Mouse (Mus musculus) forebrain, embryonic 12.5 days (tissue): ENCODE measurements around the gene Sdf4. TPM values are rescaled to one million over a fixed set of nuclear protein-coding genes. Genes with fewer than 3 reads are reported as not detected.
A peak's percentile ranks its signal among the peaks of the same experiment; 100 is the strongest.

Experiments
- ATAC-seq: fragments of 200-750 bp; cut with Nextera tagmentation; 2 replicates; pipeline ENCODE4 v1.8.0; 2017; ENCODE audit warnings: moderate TSS enrichment; ENCODE audit not compliant: low FRiP score
- H3K27ac ChIP-seq: fragments of 300-500 bp; sonication (generic); 2 replicates; pipeline ENCODE4 v1.5.1; 2016; ENCODE audit warnings: mild to moderate bottlenecking
- H3K27me3 ChIP-seq: fragments of 300-500 bp; sonication (generic); 2 replicates; pipeline ENCODE4 v1.6.1; 2016; ENCODE audit warnings: mild to moderate bottlenecking
- H3K36me3 ChIP-seq: fragments of 300-500 bp; sonication (generic); replicated peaks from 2 replicates; pipeline ENCODE4 v1.6.1; 2016; ENCODE audit warnings: mild to moderate bottlenecking
- H3K4me1 ChIP-seq: fragments of 300-500 bp; sonication (generic); 2 replicates; pipeline ENCODE4 v1.6.1; 2016
- H3K4me2 ChIP-seq: fragments of 300-500 bp; sonication (generic); 2 replicates; pipeline ENCODE4 v1.6.1; 2016; ENCODE audit warnings: mild to moderate bottlenecking, moderate library complexity
- H3K4me3 ChIP-seq: fragments of 300-500 bp; sonication (generic); replicated peaks from 2 replicates; pipeline ENCODE4 v1.5.1; 2016; ENCODE audit warnings: mild to moderate bottlenecking
- H3K9ac ChIP-seq: fragments of 300-500 bp; sonication (generic); 2 replicates; pipeline ENCODE4 v1.6.1; 2016; ENCODE audit warnings: mild to moderate bottlenecking
- H3K9me3 ChIP-seq: fragments of 300-500 bp; sonication (generic); 2 replicates; pipeline ENCODE4 v1.6.1; 2016
- WGBS: fragments of 180-500 bp; shearing (Covaris S2); methylation state at CpG from one replicate; pipeline ENCODE4 v1.1.7; 2016; 5-methylcytosine and 5-hydroxymethylcytosine counted together
- polyA plus RNA-seq: library from polyadenylated mRNA; unstranded; fragments of >200 nt; fragmentation: Nextera tagmentation; extraction: Ambion mirVana; gene quantifications from 2 replicates; pipeline ENCODE4 v1.2.1, GENCODE M21; 2016

Sdf4 gene
- polyA plus RNA-seq, 1 experiment from 2014 or later: 115 TPM

- Histone ChIP-seq H3K27me3 (peaks cover 32% of the 10 kb centered on the region), H3K27ac (no peak overlapping the region), H3K9me3 (no peaks in the 10 kb centered on the region), H3K9ac (no peak overlapping the region), H3K36me3 (no peaks in the 10 kb centered on the region), H3K4me1 (peaks cover 34% of the 10 kb centered on the region), H3K4me2 (no peak overlapping the region), H3K4me3 (no peak overlapping the region)
- 53% methylated on average over 6 of the region's 6 CpGs for WGBS
- ATAC-seq: no peak
Observed at GRCm38 (mm10) chr4:156033476-156034119, 40.9 kb downstream of the Sdf4 start.

- Histone ChIP-seq H3K4me2 (no peak overlapping the region), H3K4me3 (peak overlapping the region; percentile 28), H3K9me3 (no peaks in the 10 kb centered on the region), H3K9ac (no peak overlapping the region), H3K27ac (no peak overlapping the region), H3K36me3 (no peaks in the 10 kb centered on the region), H3K4me1 (peaks cover 34% of the 10 kb centered on the region), H3K27me3 (peaks cover 32% of the 10 kb centered on the region)
- ATAC-seq: no peak
- WGBS: 52% methylated on average over 4 of the region's 4 CpGs
Observed at GRCm38 (mm10) chr4:156034301-156034700, 41.6 kb downstream of the Sdf4 start.

- Histone ChIP-seq H3K27ac (no peak overlapping the region), H3K4me3 (peak overlapping the region; percentile 28), H3K9ac (0 out of 2 replicates have a peak overlapping the region, but pooled peaks have one; percentile 17), H3K4me2 (peak overlapping the region; percentile 44), H3K4me1 (peaks cover 34% of the 10 kb centered on the region), H3K27me3 (peaks cover 32% of the 10 kb centered on the region), H3K9me3 (no peaks in the 10 kb centered on the region), H3K36me3 (no peaks in the 10 kb centered on the region)
- 5% methylated on average over 25 of the region's 25 CpGs for WGBS
- no peak for ATAC-seq
Observed at GRCm38 (mm10) chr4:156034901-156035300, 42.2 kb downstream of the Sdf4 start.

- Histone ChIP-seq H3K27me3 (no peaks in the 10 kb centered on the region), H3K4me3 (no peak overlapping the region), H3K36me3 (no peaks in the 10 kb centered on the region), H3K27ac (no peak overlapping the region), H3K4me1 (no peaks in the 10 kb centered on the region), H3K9me3 (no peaks in the 10 kb centered on the region), H3K4me2 (no peak overlapping the region), H3K9ac (no peak overlapping the region)
- WGBS: 81% methylated on average over 5 of the region's 5 CpGs
- ATAC-seq: no peak
Observed at GRCm38 (mm10) chr4:156044754-156045153, 52.1 kb downstream of the Sdf4 start.

- H3K27ac ChIP-seq: no peak overlapping the region
- 90% methylated on average over 3 of the region's 3 CpGs for WGBS
Observed at GRCm38 (mm10) chr4:156049779-156050178, 57.1 kb downstream of the Sdf4 start.

GRCm38 (mm10) chr4:156050391-156050980 lies 57.8 kb downstream of the Sdf4 start:
- H3K9ac ChIP-seq: no peak overlapping the region
- H3K27ac ChIP-seq: no peak overlapping the region
- H3K4me1 ChIP-seq: no peaks in the 10 kb centered on the region
- no peaks in the 10 kb centered on the region for H3K9me3 ChIP-seq
- no peaks in the 10 kb centered on the region for H3K36me3 ChIP-seq
- no peak overlapping the region for H3K4me2 ChIP-seq
- no peak for ATAC-seq
- 80% methylated on average over 6 of the region's 6 CpGs for WGBS
- H3K27me3 ChIP-seq: no peaks in the 10 kb centered on the region; the same call in none of the 2 replicates
- no peak overlapping the region for H3K4me3 ChIP-seq

More at GRCm38 (mm10) chr4:156049779-156050178, 57.1 kb downstream of the Sdf4 start:
- Histone ChIP-seq H3K4me1 (no peaks in the 10 kb centered on the region), H3K4me2 (no peak overlapping the region), H3K9me3 (no peaks in the 10 kb centered on the region), H3K36me3 (no peaks in the 10 kb centered on the region), H3K27me3 (no peaks in the 10 kb centered on the region; the same call in none of the 2 replicates), H3K4me3 (no peak overlapping the region), H3K9ac (no peak overlapping the region)
- ATAC-seq: no peak

GRCm38 (mm10) chr4:156053113-156053512 lies 60.4 kb downstream of the Sdf4 start:
- no peaks in the 10 kb centered on the region for H3K36me3 ChIP-seq
- ATAC-seq: no peak
- peaks cover 3% of the 10 kb centered on the region for H3K27me3 ChIP-seq
- no peak overlapping the region for H3K4me2 ChIP-seq
- H3K4me3 ChIP-seq: no peak overlapping the region
- no peaks in the 10 kb centered on the region for H3K4me1 ChIP-seq
- 91% methylated on average over 4 of the region's 4 CpGs for WGBS
- H3K9me3 ChIP-seq: no peaks in the 10 kb centered on the region
- no peak overlapping the region; the same call in 1 of the 2 replicates for H3K9ac ChIP-seq
- no peak overlapping the region for H3K27ac ChIP-seq

GRCm38 (mm10) chr4:156054130-156054529 lies 61.5 kb downstream of the Sdf4 start:
- Histone ChIP-seq H3K4me1 (no peaks in the 10 kb centered on the region), H3K36me3 (no peaks in the 10 kb centered on the region), H3K4me2 (no peak overlapping the region), H3K9me3 (no peaks in the 10 kb centered on the region), H3K9ac (no peak overlapping the region), H3K27me3 (peaks cover 5% of the 10 kb centered on the region), H3K27ac (no peak overlapping the region), H3K4me3 (no peak overlapping the region)
- ATAC-seq: no peak
- 85% methylated on average over 4 of the region's 4 CpGs for WGBS

GRCm38 (mm10) chr4:156054606-156055005 lies 61.9 kb downstream of the Sdf4 start:
- no peak for ATAC-seq
- no peak overlapping the region for H3K9ac ChIP-seq
- H3K27me3 ChIP-seq: peaks cover 6% of the 10 kb centered on the region
- no peaks in the 10 kb centered on the region for H3K36me3 ChIP-seq
- no peak overlapping the region for H3K27ac ChIP-seq
- H3K4me2 ChIP-seq: no peak overlapping the region
- H3K9me3 ChIP-seq: no peaks in the 10 kb centered on the region
- 94% methylated on average over 6 of the region's 6 CpGs for WGBS
- H3K4me1 ChIP-seq: no peaks in the 10 kb centered on the region
- no peak overlapping the region for H3K4me3 ChIP-seq

- no peak overlapping the region for H3K4me2 ChIP-seq
- peaks cover 6% of the 10 kb centered on the region for H3K27me3 ChIP-seq
- no peak overlapping the region for H3K4me3 ChIP-seq
- H3K27ac ChIP-seq: no peak overlapping the region
- no peak for ATAC-seq
- no peaks in the 10 kb centered on the region for H3K36me3 ChIP-seq
- 92% methylated on average over 5 of the region's 5 CpGs for WGBS
- no peaks in the 10 kb centered on the region for H3K9me3 ChIP-seq
- H3K9ac ChIP-seq: no peak overlapping the region
- H3K4me1 ChIP-seq: no peaks in the 10 kb centered on the region
Observed at GRCm38 (mm10) chr4:156055173-156055572, 62.5 kb downstream of the Sdf4 start.

GRCm38 (mm10) chr4:156057702-156058101 lies 65.0 kb downstream of the Sdf4 start:
- no peak overlapping the region for H3K9ac ChIP-seq
- H3K4me3 ChIP-seq: no peak overlapping the region
- H3K36me3 ChIP-seq: no peaks in the 10 kb centered on the region
- H3K27ac ChIP-seq: no peak overlapping the region
- no peaks in the 10 kb centered on the region for H3K9me3 ChIP-seq
- H3K27me3 ChIP-seq: peaks cover 6% of the 10 kb centered on the region; the same call in 1 of the 2 replicates
- WGBS: 76% methylated on average over 10 of the region's 10 CpGs
- no peak overlapping the region for H3K4me2 ChIP-seq
- no peak for ATAC-seq
- H3K4me1 ChIP-seq: no peaks in the 10 kb centered on the region

- no peaks in the 10 kb centered on the region for H3K36me3 ChIP-seq
- H3K4me1 ChIP-seq: peaks cover 3% of the 10 kb centered on the region
- no peaks in the 10 kb centered on the region for H3K9me3 ChIP-seq
- peaks cover 6% of the 10 kb centered on the region; the same call in 1 of the 2 replicates for H3K27me3 ChIP-seq
- H3K27ac ChIP-seq: no peak overlapping the region
- no peak overlapping the region for H3K9ac ChIP-seq
- no peak for ATAC-seq
- no peak overlapping the region; the same call in 1 of the 2 replicates for H3K4me3 ChIP-seq
- 77% methylated on average over 9 of the region's 9 CpGs for WGBS
- H3K4me2 ChIP-seq: no peak overlapping the region
Observed at GRCm38 (mm10) chr4:156058826-156059225, 66.2 kb downstream of the Sdf4 start.

- Histone ChIP-seq H3K36me3 (no peaks in the 10 kb centered on the region), H3K4me3 (no peak within 1 kb of the TSS; the same call in 1 of the 2 replicates), H3K27ac (no peak within 1 kb of the TSS), H3K9me3 (no peaks in the 10 kb centered on the region), H3K4me1 (peaks cover 8% of the 10 kb centered on the region), H3K9ac (no peak within 1 kb of the TSS), H3K4me2 (no peak within 1 kb of the TSS), H3K27me3 (peaks cover 6% of the 10 kb centered on the region; the same call in 1 of the 2 replicates)
- no peak for ATAC-seq
- WGBS: 44% methylated on average over 5 of the region's 5 CpGs
Observed at GRCm38 (mm10) chr4:156059261-156059660, 66.6 kb downstream of the Sdf4 start, which contains the start of gene Ttll10. Gene Ttll10 (minus strand): TSS chr4:156059414.
